Mouse (Mus musculus) 3134 (cell line): ENCODE measurements around the gene Tent4b.
"Not testable (repeated sequence)": the region's sequence is repeated elsewhere in the genome, so short reads cannot be mapped to it uniquely, and the experiment has no call there.

ENCODE experiments used
- DNase-seq: peaks from one replicate; pipeline ENCODE4 v3.0.0-alpha.2; 2011; ENCODE audit warnings: low spot score; ENCODE audit not compliant: insufficient read length; ENCODE audit errors: extremely low read depth

Gene Tent4b

DNA sequence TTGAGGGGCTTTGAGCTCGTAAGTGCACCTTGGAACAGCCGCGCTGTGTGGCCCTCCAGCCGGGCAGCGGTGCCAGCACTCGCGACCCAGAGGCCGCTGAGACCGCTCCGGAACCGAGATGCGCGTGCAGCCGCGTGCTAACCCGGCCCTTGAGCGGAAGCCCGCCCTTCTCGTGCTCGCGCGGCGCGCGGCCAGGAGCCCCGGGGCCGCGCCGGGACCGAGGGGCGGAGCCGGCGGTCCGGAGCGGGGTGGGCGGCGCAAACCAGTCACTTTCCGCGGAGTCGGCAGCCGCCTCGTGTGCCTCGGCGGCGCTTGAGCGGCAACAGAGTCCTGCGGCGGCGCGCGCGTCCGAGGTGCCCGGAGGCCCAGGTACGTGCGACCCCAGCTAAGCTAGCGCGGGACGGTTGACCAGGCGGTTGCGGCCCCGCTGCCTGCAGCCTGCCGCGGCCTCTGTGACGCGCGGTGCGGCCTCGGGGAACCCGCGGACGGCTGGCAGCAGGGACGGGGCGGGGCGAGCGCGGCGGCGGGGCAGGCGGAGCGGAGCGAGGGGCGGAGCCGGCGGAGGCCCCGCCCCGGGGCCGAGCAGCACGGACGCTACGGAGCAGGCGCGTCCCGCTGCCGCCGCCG is at the start of gene Tent4b:
Tent4b (plus strand) TSS at position 269 of the 627 bp plus-strand sequence.
- DNase-seq: peak; percentile 92

DNA sequence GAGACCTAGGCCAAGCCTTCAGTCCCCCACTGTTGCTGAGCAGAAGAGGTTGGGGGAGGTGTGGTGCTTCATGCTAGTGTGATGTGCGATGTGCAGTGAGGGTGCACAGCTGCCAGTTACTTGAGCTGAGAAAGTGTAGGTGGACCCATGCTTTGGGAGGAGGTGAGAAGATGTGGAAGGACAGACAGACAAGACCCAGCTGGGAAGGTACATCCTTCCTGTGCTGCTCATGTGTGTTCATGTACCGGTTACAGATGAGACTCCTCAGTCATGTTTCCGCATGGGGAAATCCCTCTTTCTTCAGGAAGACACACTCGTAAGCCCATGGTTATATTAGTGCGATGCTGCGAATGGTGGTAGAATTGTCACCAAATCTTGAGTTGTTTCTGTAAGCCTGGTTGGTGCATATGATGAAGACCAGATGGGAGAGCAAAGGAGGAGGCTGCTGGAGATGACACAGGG is 48.1 kb upstream of the Tent4b start:
- no peak for DNase-seq

DNA sequence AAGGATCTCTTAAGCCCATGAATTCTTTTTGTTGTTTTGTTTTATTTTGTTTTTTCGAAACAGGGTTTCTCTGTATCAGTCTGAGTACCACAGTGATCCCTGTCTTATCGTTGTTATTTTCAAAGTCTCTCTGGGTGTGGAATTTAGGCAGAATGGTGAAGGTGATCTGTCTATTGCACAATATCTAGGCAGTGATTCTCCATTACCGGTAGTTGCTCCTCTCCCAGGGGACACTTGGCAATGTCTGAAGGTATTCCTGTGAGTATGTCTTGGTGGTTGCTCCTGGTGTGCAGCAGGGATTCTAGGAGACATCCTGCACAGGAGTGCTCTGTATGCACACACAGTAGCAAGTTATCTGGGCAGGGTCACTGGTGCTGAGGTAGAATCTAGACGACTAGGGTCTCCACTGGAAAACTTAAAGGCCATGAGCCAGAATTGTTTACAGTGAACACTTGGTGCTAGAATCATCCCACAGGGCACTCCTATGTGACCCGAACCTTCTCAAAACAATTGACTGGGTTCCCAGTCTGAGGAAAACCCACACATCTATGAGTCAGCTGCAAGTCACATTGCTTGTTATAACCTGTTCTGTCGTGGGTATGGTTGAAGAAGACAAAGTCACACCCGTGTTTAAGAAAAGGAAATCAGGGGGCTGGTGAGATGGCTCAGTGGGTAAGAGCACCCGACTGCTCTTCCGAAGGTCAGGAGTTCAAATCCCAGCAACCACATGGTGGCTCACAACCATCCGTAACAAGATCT is 38.6 kb upstream of the Tent4b start:
- DNase-seq: peak; percentile 43

DNA sequence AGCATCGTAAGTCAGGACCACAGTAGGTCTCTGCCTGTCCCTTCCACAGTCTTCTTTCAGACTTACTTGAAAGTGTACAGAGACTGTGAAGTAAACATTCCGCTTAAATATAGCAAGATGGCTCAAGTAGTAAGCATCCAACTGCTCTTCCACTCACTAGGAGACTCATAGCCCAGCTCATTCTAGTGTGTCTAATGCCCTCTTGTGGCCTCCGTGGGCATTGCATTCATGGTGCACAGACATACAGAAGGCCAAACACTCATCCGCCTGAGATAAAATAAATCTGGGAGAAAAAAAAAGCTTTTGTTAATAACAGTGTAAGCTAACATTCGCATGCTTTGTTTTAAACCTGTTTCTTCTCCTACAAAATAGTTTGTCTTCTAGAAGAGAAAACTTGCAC is 37.6 kb upstream of the Tent4b start:
- DNase-seq: peak; percentile 9

DNA sequence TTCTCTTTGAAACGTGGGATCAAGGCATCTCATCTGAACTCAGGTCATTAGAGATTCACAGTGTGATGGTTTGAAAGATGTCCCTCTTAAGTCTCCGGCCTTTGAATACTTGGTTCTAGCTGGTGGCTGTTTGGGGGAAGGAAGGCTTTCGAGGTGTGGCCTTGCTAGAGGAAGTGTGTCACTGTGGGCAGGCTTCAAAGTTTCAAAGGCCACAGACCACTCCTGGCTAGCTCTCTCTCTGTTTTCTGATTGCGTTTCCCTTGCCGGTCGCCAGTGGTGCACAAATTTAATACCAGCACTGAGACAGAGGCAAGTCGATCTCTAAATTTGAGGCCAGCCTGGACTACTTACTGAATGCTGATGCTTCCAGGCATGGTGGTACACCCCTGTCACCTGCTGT is 23.7 kb upstream of the Tent4b start:
- no peak for DNase-seq

DNA sequence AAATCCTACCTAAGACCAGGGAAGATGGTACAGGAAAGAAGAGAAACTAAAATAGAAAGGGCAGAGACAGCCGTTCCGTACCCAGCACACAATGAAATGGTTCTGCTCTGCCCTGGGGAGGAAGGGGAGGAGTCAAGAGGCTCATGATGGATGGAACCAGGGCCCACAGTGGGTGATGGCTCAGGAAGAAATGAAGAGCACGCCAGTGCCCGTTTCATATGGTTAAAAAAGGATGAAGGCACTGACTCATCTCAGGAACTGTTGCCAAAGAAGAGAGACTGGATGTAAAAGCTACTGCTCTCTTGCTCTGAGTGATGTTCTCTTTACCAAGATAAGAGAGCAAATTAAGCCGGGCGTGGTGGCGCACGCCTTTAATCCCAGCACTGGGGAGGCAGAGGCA is 21.7 kb upstream of the Tent4b start:
- DNase-seq: peak; percentile 48

DNA sequence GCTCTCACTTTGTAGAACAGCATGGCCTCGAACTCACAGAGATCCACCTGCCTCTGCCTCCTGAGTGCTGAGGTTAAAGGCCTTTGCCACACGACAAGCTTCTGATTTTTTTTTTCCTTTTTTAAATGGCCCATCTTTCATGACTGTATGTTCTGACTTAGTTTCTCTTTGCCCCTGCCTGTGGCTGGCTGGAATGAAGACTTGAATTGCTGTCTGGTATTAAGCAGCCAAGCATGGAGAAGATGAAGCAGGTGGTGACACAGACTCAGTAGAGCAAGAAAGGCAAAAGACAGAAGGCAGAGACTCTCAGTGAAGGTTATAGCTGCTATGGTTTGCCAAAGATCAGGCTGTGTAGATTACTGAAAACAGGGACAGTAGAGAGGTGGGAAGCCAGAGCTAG is 15.9 kb upstream of the Tent4b start:
- DNase-seq: no peak

DNA sequence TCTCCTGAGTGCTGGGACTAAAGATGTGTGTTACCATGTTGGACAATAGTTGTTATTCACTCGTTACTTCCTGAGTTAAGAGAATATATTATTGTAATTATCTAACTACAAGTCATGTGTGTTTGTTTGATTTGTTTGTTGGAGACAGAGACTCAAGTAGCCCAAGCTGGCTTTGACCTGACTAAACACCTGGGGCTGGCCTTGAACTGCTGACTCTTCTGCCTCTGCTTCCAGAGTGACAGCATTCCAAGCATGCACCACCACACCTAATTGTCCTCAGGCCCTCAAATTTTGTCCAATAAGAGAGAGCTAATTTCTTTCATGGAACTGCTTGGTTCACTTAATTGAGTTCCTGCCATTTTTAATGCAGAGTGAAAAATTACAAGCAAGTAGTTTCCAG is 14.1 kb upstream of the Tent4b start:
- DNase-seq: no peak

DNA sequence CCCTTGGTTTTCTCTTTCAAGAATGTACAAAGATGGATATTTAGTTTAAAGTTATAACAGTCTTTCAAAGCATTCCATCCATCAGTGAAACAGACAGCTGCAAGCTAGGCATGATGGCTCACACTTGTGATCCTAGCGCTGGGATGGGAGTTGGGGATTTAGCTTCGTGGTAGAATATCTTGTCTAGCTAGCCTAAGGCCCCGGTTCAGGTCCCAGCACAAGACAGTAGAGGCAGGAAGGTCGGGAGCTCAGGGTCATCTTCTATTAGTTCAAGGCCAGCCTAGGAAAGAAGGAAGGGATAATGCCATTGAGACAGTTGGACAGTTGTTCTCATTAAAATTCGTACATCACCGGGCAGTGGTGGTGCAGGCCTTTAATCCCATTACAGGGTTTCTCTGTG is 13.3 kb upstream of the Tent4b start:
- no peak for DNase-seq

DNA sequence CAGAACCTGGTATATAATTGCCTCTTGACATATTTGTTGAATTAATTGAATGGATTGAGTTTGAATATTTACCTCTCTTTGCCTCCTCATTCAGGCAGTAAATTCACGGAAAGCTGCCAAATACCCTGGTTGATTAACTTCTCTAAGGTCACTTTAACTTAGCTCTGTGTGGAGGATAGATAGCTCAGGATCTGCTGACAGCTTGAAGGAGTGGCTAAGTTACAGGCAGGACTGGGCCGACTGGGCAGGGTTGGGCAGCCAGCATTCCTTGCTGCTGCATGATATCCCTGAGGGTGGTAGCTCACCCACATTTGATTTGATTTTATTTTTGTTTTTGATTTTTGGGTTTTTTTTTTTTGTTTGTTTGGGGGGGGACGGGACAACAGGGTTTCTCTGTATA is 1.7 kb upstream of the Tent4b start:
- DNase-seq: no peak

DNA sequence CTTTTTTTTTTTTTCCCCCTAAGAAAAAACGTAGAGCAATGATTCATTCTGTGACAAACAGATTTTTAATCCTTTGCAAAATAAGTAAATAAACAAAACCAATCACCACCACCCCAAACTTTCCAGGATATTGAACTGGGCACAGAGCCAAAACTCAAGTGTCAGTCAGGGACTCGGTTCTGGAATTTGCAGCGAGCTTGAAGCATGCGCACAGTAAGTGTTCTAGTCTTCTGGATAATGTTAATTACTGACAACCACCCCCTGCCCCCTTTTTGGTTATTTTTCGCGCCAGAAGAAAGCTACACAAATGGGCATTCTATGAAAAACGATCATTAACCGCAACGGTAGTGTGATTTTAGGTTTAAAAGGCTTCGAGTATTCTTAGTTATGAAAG is 465 bp upstream of the Tent4b start:
- DNase-seq: no peak

DNA sequence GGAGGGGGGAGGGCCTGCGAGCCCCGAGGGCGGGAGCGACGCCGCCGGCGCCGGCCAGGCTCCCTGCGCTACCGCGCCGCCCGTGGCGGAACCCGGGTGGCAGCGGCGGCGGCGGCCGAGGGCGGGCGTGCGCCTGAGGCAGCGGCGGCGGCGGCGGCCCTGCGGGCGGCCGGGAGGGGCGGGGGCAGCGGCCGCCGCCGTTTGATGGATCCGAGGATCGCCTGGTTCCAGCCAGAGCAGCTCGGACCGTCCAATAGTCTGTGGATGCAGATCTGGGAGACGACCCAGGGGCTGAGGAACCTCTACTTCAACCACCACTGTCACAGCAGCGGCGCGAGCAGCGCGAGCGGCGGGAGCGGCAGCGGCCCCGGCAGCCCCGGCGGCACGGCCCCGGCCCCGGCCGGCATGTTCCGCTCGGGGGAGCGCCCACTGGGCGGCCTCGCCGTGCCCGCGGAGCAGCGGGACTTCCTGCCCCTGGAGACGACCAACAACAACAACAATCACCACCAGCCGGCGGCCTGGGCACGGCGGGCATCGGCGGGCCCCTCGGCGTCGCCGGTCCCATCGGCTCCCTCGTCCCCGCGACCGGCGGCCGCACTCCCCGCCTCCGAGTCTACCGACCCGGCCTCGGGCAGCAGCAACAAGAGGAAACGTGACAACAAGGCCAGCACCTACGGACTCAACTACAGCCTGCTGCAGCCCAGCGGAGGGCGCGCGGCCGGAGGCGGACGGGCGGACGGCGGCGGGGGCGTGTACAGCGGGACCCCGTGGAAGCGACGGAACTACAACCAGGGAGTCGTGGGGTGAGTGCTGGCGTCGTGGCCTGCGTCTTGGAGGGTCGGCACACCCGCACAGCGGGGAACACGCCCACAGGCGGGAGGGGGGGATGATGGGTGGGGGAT is 938 bp downstream of the Tent4b start:
- peak; percentile 63 for DNase-seq

DNA sequence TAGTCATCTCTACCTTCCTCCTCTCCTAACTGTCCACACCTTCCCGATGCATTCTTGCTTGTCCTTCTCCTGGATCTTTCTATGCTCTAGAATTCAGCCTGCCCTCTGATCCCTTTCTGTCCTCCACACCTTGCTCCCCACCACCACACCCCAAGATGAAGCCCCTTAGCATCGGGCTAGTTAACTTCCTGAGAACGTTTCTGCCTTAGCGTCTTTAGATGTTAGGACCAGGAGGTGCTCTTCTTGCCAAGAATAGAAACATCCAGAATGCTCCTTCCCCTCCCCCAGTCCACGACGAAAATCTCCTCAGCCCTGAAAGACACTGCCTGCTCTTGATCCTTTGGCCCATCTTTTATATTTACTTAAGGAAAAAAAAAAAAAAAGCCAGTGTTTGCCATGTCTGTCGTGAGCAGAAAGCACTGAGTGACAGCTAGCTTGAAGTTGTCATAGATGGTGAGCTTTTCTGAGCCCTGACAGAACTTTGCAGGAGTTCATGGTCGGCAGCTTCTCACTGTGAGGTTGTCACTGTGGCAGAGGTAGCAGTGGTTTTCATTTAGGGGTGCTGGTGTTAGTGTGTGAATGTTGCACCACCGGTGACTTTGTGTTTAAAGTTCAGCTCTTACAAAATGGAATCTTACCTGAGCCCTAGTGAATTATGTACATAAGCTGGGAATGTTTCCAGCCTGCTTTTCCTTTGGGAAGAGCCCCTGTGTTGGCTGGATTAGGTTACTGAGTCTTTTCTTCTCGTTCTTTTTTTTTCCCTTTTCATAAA is 1.9 kb downstream of the Tent4b start:
- no peak for DNase-seq

DNA sequence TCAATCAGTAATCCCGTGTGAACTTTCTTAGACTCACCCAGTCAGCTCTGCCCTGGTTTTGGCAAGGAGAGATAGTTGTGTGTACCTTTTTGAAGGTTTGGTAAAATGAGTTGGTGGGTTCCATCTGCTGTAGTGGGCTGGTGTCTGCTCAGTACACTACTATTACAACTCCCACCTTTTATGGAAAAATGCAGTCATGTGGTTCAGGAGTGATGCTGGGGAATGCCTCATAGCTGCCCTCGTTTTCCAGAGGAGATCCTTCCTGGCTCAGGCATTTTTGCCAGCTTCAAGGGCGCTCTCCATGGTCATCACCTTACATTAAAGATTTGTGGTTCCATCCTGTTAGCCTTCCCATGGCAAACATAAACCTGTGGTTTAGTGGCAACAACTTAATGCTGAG is 2.6 kb downstream of the Tent4b start:
- DNase-seq: no peak

DNA sequence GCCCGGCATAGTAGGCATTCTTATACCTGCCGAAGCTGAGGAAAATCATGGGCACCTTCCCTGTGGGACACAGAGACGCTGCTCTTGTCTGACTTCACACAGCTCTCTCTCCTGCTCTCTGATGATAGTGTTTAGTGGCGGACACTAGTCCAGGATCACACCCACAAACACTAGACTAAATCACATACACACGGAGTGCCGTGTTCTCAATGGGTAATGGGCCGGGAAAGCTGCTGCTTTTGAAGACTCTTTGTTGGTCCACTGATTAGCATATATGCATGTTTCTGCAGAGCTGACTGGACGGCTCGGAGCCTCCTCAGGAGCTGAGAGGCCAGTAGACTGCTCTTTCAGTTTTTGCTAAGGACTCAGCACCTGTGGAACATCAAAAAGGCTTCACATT is 7.0 kb downstream of the Tent4b start:
- DNase-seq: no peak

DNA sequence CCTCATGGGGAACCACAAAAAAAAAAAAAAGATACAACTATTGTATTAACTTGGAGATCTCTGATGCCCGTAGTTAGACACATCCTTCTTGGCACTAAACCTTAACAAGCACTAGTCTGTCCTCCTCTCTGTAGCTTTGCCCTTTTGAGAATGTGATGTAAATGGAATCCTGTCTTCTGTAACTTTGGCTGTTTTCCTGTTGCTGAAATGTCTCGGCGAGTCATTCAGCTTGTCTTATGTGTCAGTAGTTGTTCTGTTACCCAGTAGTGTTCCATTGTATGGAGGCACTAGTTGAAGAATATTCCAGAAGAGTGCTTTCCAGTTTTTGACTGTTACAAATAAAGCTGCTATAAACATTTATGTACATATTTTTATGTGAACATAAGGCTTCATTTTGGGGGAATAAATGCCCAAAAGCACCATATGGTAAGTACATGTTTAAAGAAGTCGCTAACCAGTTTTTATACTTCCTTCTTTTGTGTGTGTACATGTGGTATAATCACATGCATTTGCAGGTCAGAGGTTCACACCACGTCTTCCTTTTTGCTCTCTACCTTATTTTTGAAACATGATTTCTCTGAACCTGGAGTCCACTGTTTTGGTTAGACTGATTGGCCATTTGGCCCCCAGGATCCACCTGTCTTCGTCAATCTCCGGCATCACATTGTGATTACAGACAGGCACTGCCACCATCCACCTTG is 8.3 kb downstream of the Tent4b start:
- DNase-seq: no peak

DNA sequence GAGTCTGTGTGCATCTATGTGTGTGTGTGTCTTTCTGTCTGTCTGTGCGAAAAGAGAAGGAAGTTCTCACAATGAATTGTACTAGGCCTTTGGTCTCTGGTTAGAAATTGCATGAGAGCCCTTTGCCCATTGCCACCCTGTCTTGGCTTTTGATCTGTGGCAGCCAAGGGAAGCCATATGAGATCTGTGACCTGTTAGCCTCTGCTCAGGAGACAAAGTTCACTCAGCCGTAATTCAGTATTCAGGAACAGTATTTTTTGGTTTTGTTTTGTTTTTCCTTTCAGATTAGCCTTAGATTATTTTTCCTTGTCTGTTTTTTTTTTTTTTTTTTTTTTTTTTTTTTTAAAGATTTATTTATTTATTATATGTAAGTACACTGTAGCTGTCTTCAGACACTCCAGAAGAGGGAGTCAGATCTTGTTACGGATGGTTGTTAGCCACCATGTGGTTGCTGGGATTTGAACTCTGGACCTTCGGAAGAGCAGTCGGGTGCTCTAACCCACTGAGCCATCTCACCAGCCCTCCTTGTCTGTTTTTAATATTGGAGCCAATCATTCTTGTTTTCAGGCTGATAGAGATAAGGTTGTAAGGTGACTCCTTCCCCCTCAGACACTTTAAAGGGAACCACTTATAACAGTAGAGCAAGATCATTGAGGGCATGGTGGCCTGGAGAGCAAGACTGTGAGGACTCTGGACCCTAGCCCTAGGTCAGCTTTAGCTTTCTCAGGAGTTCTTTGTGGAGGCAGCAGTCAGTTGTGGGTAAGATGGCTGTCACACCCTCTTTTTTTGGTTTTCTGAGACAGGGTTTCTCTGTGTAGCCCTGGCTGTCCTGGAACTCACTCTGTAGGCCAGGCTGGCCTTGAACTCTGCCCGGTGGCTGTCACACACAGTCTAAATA is 11.2 kb downstream of the Tent4b start:
- DNase-seq: not testable (repeated sequence)

DNA sequence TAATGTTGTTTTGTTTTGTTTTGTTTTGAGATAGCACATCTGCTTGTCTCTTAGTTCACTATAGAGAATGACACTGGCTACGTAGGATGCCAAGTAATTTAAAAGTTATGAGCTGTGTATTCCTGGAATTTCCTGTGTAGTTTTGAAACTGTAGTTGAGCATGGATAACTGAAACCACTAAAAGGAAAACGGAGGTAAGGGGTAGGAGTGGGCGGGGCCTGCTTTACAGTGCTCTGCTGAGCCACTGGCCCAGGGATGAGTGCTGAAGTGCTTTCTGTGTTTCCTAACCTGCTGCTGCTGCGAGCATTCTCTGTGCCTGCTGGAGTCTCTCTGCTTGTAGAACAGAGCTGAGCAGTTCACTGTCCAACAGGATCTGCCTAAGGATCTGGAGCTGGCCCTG is 22.3 kb downstream of the Tent4b start:
- peak; percentile 54 for DNase-seq

DNA sequence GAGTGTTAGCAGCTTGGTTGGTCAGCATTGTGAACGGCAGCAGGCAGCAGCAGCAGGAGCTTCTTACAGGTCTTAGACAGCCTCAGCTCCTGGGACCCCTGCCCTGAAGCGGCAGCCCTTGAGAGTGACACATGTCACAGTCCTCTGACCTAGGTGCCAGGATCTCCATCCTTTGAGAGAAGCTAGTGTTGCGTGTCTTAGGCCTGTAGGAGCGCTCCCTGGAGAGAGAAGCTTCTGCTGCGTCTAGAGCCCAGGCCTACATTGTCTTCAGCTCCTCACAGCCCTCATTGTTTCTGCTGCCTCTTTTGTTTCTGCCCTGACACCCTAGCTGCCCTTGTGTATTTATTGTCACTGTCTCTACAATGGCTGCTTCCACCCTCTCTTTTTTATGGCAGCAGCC is 26.3 kb downstream of the Tent4b start:
- no peak for DNase-seq
